Mouse (Mus musculus) layer of hippocampus, postnatal 14 days (tissue): ENCODE measurements at regions not wholly inside any gene's neighbourhood (a gene's known extent, or its start where the extent isn't known, plus 50 kb on each side); places are given as distances from the start of the nearest gene placed in this dataset.
"Not testable (repeated sequence)": the region's sequence is repeated elsewhere in the genome, so short reads cannot be mapped to it uniquely, and the experiment has no call there.

Source experiments
- DNase-seq, 2 experiments: peaks; one replicate each; pipeline ENCODE4 v3.0.0; 2021 to 2022; ENCODE audit warnings: low spot score in 2 of 2, mixed read lengths in 1 of 2

- no peak for DNase-seq
Measured at GRCm38 (mm10) chr13:6855199-6856148, 206.9 kb upstream of the Pfkp start.

- no peak for DNase-seq
Measured at GRCm38 (mm10) chr13:6837446-6837845, 188.9 kb upstream of the Pfkp start.

- no peak for DNase-seq
Measured at GRCm38 (mm10) chr13:6837075-6837422, 188.5 kb upstream of the Pfkp start.

GRCm38 (mm10) chr13:6836351-6837074 is 187.9 kb upstream of the Pfkp start:
- DNase-seq, result peak; percentile 68 to 81

GRCm38 (mm10) chr13:6829882-6830281 is 181.3 kb upstream of the Pfkp start:
- DNase-seq, result no peak

- no peak for DNase-seq
Measured at GRCm38 (mm10) chr13:6829346-6829745, 180.8 kb upstream of the Pfkp start.

- not testable (repeated sequence) for DNase-seq
Measured at GRCm38 (mm10) chr13:6828601-6829330, 180.2 kb upstream of the Pfkp start.

- DNase-seq, result no peak
Measured at GRCm38 (mm10) chr13:6802243-6803157, 153.9 kb upstream of the Pfkp start.

GRCm38 (mm10) chr13:6767936-6768588 is 119.5 kb upstream of the Pfkp start:
- DNase-seq, result no peak

- peak in 1 of 2 experiments; percentile 38 for DNase-seq
Measured at GRCm38 (mm10) chr13:6757151-6757550, 108.6 kb upstream of the Pfkp start.

- DNase-seq, result no peak
Measured at GRCm38 (mm10) chr13:6751599-6751998, 103.0 kb upstream of the Pfkp start.

GRCm38 (mm10) chr13:6751149-6751548 is 102.6 kb upstream of the Pfkp start:
- DNase-seq, result no peak

GRCm38 (mm10) chr13:6741916-6742315 is 93.3 kb upstream of the Pfkp start:
- DNase-seq, result no peak

GRCm38 (mm10) chr13:6736984-6737566 is 88.5 kb upstream of the Pfkp start:
- DNase-seq, result peak in 1 of 2 experiments; percentile 7
